Mouse (Mus musculus) small intestine, adult 2 months (tissue): ENCODE data around the gene Slc12a7. TPM values are rescaled to one million over a fixed set of nuclear protein-coding genes. Genes with fewer than 3 reads are reported as not detected.
A peak's percentile ranks its signal among the peaks of the same experiment; 100 is the strongest.

Experiments
- H3K27ac ChIP-seq: fragments of 200-500 bp; 2 replicates; pipeline ENCODE4 v1.5.1; 2012; ENCODE audit warnings: low read depth, low read length, control low read depth, inconsistent platforms; ENCODE audit not compliant: insufficient read depth
- H3K27me3 ChIP-seq: fragments of 200-500 bp; 2 replicates; pipeline ENCODE4 v1.6.1; 2012; ENCODE audit warnings: mild to moderate bottlenecking, moderate library complexity, low read length, inconsistent platforms; ENCODE audit not compliant: control insufficient read depth, insufficient read depth
- H3K36me3 ChIP-seq: fragments of 200-500 bp; 2 replicates; pipeline ENCODE4 v1.6.1; 2012; ENCODE audit warnings: mild to moderate bottlenecking, low read length, control low read depth, inconsistent platforms; ENCODE audit not compliant: control insufficient read depth, insufficient read depth
- H3K4me1 ChIP-seq: fragments of 200-500 bp; 2 replicates; pipeline ENCODE4 v1.6.1; 2012; ENCODE audit warnings: low read length, inconsistent platforms, mixed read lengths; ENCODE audit not compliant: control insufficient read depth, insufficient read depth, insufficient read length
- H3K4me3 ChIP-seq: fragments of 200-500 bp; 2 replicates; pipeline ENCODE4 v1.5.1; 2012; ENCODE audit warnings: low read depth, mild to moderate bottlenecking, control low read depth, inconsistent platforms, low read length, moderate library complexity
- CTCF ChIP-seq: fragments of 200-500 bp; IDR thresholded peaks from 2 replicates; pipeline ENCODE4 v1.5.1; 2012; ENCODE audit warnings: low read depth, mild to moderate bottlenecking, control low read depth, inconsistent platforms, low read length, moderate library complexity, mixed read lengths; ENCODE audit not compliant: insufficient replicate concordance, insufficient read length; ENCODE audit errors: extremely low read depth
- POLR2A ChIP-seq: fragments of 200-500 bp; IDR thresholded peaks from 2 replicates; pipeline ENCODE4 v1.6.1; 2012; ENCODE audit warnings: low read depth, mild to moderate bottlenecking, control low read depth, inconsistent platforms, low read length, moderate library complexity
- WGBS: fragments of 180-500 bp; shearing (Covaris S2); methylation state at CpG from one replicate; pipeline ENCODE4 v1.1.7; 2018; 5-methylcytosine and 5-hydroxymethylcytosine counted together
- polyA plus RNA-seq: library from polyadenylated mRNA; depleted of rRNA; stranded (reverse); fragments of >200 nt; gene quantifications from 2 replicates; pipeline ENCODE4 v1.2.3, GENCODE M21; 2012

Gene Slc12a7
- polyA plus RNA-seq, 1 experiment, result 147 TPM

GRCm38 (mm10) chr13:73742944-73743343 lies 10.1 kb downstream of the Slc12a7 start:
- H3K27me3 ChIP-seq, result no peaks in the 10 kb centered on the region
- no peaks in the 10 kb centered on the region for H3K4me1 ChIP-seq
- TF ChIP-seq POLR2A, result no peak
- no peak overlapping the region for H3K27ac ChIP-seq
- peaks cover 2% of the 10 kb centered on the region for H3K36me3 ChIP-seq
- 85% methylated on average over 4 of the region's 4 CpGs for WGBS
- no peak overlapping the region for H3K4me3 ChIP-seq

- H3K36me3 ChIP-seq, result peaks cover 2% of the 10 kb centered on the region
- no peaks in the 10 kb centered on the region for H3K27me3 ChIP-seq
- 75% methylated on average over 3 of the region's 3 CpGs for WGBS
- H3K27ac ChIP-seq, result no peak overlapping the region
- H3K4me3 ChIP-seq, result no peak overlapping the region
- H3K4me1 ChIP-seq, result peaks cover 3% of the 10 kb centered on the region; the same call in 1 of the 2 replicates
- TF ChIP-seq POLR2A (no peak), CTCF (no peak)
These were observed 10.8 kb downstream of the Slc12a7 start for GRCm38 (mm10) chr13:73743662-73744061.

- 49% methylated on average over 15 of the region's 15 CpGs for WGBS
- Histone ChIP-seq H3K27me3 (no peaks in the 10 kb centered on the region), H3K36me3 (no peaks in the 10 kb centered on the region), H3K27ac (no peak overlapping the region), H3K4me3 (no peak overlapping the region), H3K4me1 (peaks cover 24% of the 10 kb centered on the region)
- peak; percentile 76; the same call in 1 of the 2 replicates for TF ChIP-seq CTCF
- TF ChIP-seq POLR2A, result no peak
These were observed 16.0 kb downstream of the Slc12a7 start for GRCm38 (mm10) chr13:73748663-73749440.

- WGBS, result 20% methylated on average over 6 of the region's 6 CpGs
- TF ChIP-seq CTCF, result no peak
- H3K27ac ChIP-seq, result peak overlapping the region; percentile 35; the same call in 1 of the 2 replicates
- H3K27me3 ChIP-seq, result no peaks in the 10 kb centered on the region
- H3K4me1 ChIP-seq, result peaks cover 25% of the 10 kb centered on the region
- H3K36me3 ChIP-seq, result no peaks in the 10 kb centered on the region
- no peak overlapping the region for H3K4me3 ChIP-seq
These were observed 17.5 kb downstream of the Slc12a7 start for GRCm38 (mm10) chr13:73750435-73750834.

- WGBS, result 63% methylated on average over 3 of the region's 3 CpGs
- 0 out of 2 replicates have a peak overlapping the region, but pooled peaks have one; percentile 4 for H3K27ac ChIP-seq
These were observed 18.4 kb downstream of the Slc12a7 start for GRCm38 (mm10) chr13:73751284-73751683.

GRCm38 (mm10) chr13:73755809-73756208 lies 22.9 kb downstream of the Slc12a7 start:
- H3K27me3 ChIP-seq, result no peaks in the 10 kb centered on the region
- H3K4me1 ChIP-seq, result peaks cover 23% of the 10 kb centered on the region
- peak overlapping the region; percentile 78 for H3K27ac ChIP-seq
- WGBS, result 34% methylated on average over 3 of the region's 3 CpGs
- no peak overlapping the region for H3K4me3 ChIP-seq
- H3K36me3 ChIP-seq, result no peaks in the 10 kb centered on the region
- TF ChIP-seq POLR2A (no peak), CTCF (no peak)

More at GRCm38 (mm10) chr13:73751284-73751683, 18.4 kb downstream of the Slc12a7 start:
- H3K4me1 ChIP-seq, result peaks cover 30% of the 10 kb centered on the region
- H3K4me3 ChIP-seq, result no peak overlapping the region
- TF ChIP-seq CTCF (no peak), POLR2A (no peak)
- no peaks in the 10 kb centered on the region for H3K27me3 ChIP-seq
- H3K36me3 ChIP-seq, result no peaks in the 10 kb centered on the region

GRCm38 (mm10) chr13:73756916-73757315 lies 24.0 kb downstream of the Slc12a7 start:
- no peak for TF ChIP-seq CTCF
- no peak for TF ChIP-seq POLR2A
- no peaks in the 10 kb centered on the region for H3K27me3 ChIP-seq
- H3K27ac ChIP-seq, result peak overlapping the region; percentile 82
- H3K36me3 ChIP-seq, result no peaks in the 10 kb centered on the region
- peaks cover 19% of the 10 kb centered on the region for H3K4me1 ChIP-seq
- H3K4me3 ChIP-seq, result no peak overlapping the region
- WGBS, result 33% methylated on average over 2 of the region's 2 CpGs

GRCm38 (mm10) chr13:73757362-73757761 lies 24.5 kb downstream of the Slc12a7 start:
- TF ChIP-seq CTCF (no peak), POLR2A (no peak)
- peak overlapping the region; percentile 82 for H3K27ac ChIP-seq
- H3K4me3 ChIP-seq, result no peak overlapping the region
- no peaks in the 10 kb centered on the region for H3K27me3 ChIP-seq
- H3K4me1 ChIP-seq, result peaks cover 22% of the 10 kb centered on the region
- H3K36me3 ChIP-seq, result no peaks in the 10 kb centered on the region
